Mouse (Mus musculus) MEL (cell line): ENCODE results near the gene Hist4h4.

Experiments used
- ELF1 ChIP-seq: IDR thresholded peaks from 2 replicates; pipeline ENCODE4 v1.6.1; 2014; ENCODE audit warnings: low read depth, mild to moderate bottlenecking, inconsistent platforms, low read length, improper control_type of control experiment, moderate library complexity
- MYB ChIP-seq: IDR thresholded peaks from 2 replicates; pipeline ENCODE4 v1.6.1; 2011; ENCODE audit warnings: mild to moderate bottlenecking, low read depth, low read length, improper control_type of control experiment
- POLR2A ChIP-seq, 2 experiments: IDR thresholded peaks; 2 replicates each; pipeline ENCODE4 v1.6.1; 2011 to 2012; ENCODE audit warnings: low read length in 2 of 2, mild to moderate bottlenecking in 2 of 2, control low read depth in 1 of 2, improper control_type of control experiment in 1 of 2, low read depth in 1 of 2, moderate library complexity in 1 of 2; ENCODE audit not compliant: control insufficient read depth in 1 of 2, insufficient read depth in 1 of 2, poor library complexity in 1 of 2
- POLR2AphosphoS2 ChIP-seq: IDR thresholded peaks from 2 replicates; pipeline ENCODE4 v1.6.1; 2011; ENCODE audit warnings: low read length, improper control_type of control experiment
- TBP ChIP-seq: IDR thresholded peaks from 2 replicates; pipeline ENCODE4 v1.8.0; 2011; ENCODE audit warnings: low read depth, low read length, improper control_type of control experiment
- ZNF384 ChIP-seq: IDR thresholded peaks from 2 replicates; pipeline ENCODE4 v1.6.1; 2012; ENCODE audit warnings: low read depth, mild to moderate bottlenecking, inconsistent platforms, low read length, improper control_type of control experiment

DNA sequence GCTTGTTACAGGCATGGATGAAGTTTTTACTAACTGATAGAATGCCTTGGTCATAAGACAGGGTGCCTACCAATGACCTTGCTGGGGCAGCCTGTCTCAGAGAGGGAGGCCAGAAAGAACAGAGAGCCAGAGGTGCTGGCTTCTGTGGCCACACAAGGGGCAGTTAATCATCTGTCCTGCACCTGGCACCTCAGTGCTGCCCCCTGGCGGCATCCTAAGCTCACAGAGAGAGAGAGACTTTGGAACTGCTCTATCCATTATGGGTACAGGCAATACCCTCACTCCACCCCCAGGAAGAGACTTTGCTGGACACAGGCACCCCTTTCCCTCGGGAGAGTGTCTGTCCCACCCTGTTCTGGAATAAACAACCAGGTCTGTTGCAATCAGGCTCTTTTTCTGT, 43.6 kb upstream of the Hist4h4 start:
- TF ChIP-seq MYB (no peak), POLR2AphosphoS2 (no peak), TBP (no peak), ZNF384 (no peak), POLR2A (IDR thresholded peaks at IDR 0.05; ENCODE audit: control insufficient read depth in 1 of 2, insufficient read depth in 1 of 2, low read depth in 1 of 2, low read length in 2 of 2, poor library complexity in 1 of 2) (no peak), ELF1 (no peak)
